Mouse (Mus musculus) thymus, adult 2 months (tissue): ENCODE measurements around the gene Gclm.

ENCODE experiments used
- CTCF ChIP-seq: fragments of 200-500 bp; IDR thresholded peaks from 2 replicates; pipeline ENCODE4 v1.5.1; 2012; ENCODE audit warnings: mild to moderate bottlenecking, control low read depth, low read length, moderate library complexity, borderline replicate concordance; ENCODE audit not compliant: control insufficient read depth, poor library complexity, insufficient read depth; ENCODE audit errors: extremely low read depth
- POLR2A ChIP-seq: fragments of 200-500 bp; IDR thresholded peaks from 2 replicates; pipeline ENCODE4 v1.6.1; 2012; ENCODE audit warnings: mild to moderate bottlenecking, low read length, control low read depth, moderate library complexity; ENCODE audit not compliant: control insufficient read depth, poor library complexity, insufficient read depth; ENCODE audit errors: extremely low read depth

DNA sequence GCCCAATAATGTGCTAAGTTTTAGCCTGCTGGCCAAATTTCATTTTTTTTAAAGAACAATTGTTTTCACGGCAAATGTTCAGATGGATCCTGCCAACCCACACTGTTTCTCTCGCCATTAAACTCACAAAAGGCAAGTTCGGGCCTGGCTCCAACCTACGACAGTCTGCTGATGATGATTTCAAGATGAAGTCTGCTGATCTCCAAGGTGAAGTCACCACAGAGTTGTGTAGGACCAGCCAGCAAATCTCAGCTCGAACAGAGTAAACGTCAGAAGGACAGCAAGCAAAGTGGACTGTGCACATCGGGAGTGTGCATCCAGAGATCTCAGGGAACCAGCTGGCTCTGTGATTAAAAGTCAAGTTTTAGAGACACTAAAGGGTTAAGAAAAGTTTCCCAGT is 34.5 kb upstream of the Gclm start:
- no peak for TF ChIP-seq POLR2A
- no peak for TF ChIP-seq CTCF
